Mouse (Mus musculus) bone marrow macrophage, adult 2 months (primary cell): ENCODE data around the gene Defb42. TPM values are rescaled to one million over a fixed set of nuclear protein-coding genes. Genes with fewer than 3 reads are reported as not detected.

Experiments
- H3K27ac ChIP-seq: 2 replicates; pipeline ENCODE4 v1.5.1; 2012; ENCODE audit warnings: low read depth, low read length; ENCODE audit not compliant: insufficient read depth
- H3K4me1 ChIP-seq: 2 replicates; pipeline ENCODE4 v1.6.1; 2012; ENCODE audit warnings: low read length; ENCODE audit not compliant: control insufficient read depth, insufficient read depth
- H3K4me3 ChIP-seq: 2 replicates; pipeline ENCODE4 v1.5.1; 2012; ENCODE audit warnings: mild to moderate bottlenecking, low read length, moderate library complexity; ENCODE audit not compliant: insufficient read depth
- CTCF ChIP-seq: IDR thresholded peaks from 2 replicates; pipeline ENCODE4 v1.5.1; 2012; ENCODE audit warnings: low read depth, mild to moderate bottlenecking, low read length, moderate library complexity
- POLR2A ChIP-seq: IDR thresholded peaks from 2 replicates; pipeline ENCODE4 v1.6.1; 2012; ENCODE audit warnings: mild to moderate bottlenecking, low read depth, low read length, borderline replicate concordance
- polyA plus RNA-seq: library from polyadenylated mRNA; stranded (reverse); fragments of >200 nt; gene quantifications from 2 replicates; pipeline ENCODE4 v1.2.4, GENCODE M21; 2012; ENCODE audit not compliant: missing spikeins, insufficient read depth, insufficient read length

The Defb42 gene
- polyA plus RNA-seq, 1 experiment, result not detected

DNA sequence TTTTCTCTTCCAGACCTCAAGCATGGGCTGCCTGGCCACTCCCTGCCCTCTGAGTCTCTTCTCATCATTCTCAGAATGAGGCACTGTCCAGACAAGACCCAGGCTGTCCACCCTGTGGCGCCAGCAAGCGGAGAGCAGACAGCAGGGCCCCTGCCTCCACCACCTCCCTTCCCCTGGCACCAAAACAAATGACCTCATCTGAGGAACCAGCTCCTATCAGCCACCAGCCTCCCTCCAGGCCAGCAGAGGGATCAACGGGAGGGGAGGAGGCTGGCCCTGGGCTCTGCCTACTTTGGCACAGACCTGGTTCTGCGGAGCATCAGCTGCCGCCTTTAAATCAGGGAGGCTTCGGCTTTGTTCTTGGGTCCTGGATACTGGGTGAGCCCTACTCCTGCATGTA lies 7.9 kb downstream of the Defb42 start:
- H3K4me3 ChIP-seq, result no peak overlapping the region
- peaks cover 4% of the 10 kb centered on the region for H3K4me1 ChIP-seq
- TF ChIP-seq POLR2A (no peak), CTCF (no peak)
- H3K27ac ChIP-seq, result no peak overlapping the region

DNA sequence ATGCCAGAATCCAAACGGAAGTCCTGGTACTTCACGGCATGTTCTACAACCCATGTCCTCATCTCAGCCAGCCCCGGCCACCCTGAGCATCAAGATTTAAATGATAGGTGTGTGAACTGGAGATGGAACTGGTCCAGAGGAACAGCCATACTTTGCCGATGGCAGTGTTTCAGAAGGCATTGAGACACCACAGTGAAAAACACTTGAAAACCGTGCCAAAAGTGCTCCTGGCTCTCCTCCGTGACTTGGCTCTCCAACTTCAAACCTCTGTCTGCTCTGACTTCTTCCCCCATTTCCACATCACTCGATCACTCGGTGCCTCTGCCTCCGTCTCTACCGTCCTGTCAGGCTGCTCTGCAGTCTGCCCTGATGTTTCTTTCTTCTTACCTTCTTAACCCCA lies 13.6 kb downstream of the Defb42 start:
- no peaks in the 10 kb centered on the region for H3K4me1 ChIP-seq
- no peak for TF ChIP-seq POLR2A
- no peak for TF ChIP-seq CTCF
- H3K27ac ChIP-seq, result no peak overlapping the region
- no peak overlapping the region for H3K4me3 ChIP-seq

DNA sequence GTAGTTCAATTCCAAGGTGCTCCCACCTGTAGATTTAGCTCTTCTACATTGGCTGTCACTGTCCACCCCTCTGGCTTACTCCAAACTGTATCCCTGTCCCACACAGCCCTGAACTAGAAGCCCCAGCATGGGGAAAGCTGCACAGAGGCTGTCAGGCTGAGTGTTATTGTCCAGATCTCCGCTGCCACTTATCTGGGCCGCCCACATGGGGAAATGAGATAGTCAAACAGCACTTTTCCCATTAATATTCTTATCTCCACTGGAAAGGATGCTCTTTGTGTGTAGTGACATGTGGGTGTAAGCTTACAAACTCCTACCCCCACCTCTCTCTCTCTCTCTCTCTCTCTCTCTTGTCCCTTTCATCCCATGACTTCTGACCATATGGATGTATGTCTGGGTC lies 15.4 kb downstream of the Defb42 start:
- H3K4me3 ChIP-seq, result no peak overlapping the region
- no peak overlapping the region for H3K27ac ChIP-seq
- H3K4me1 ChIP-seq, result no peaks in the 10 kb centered on the region
- TF ChIP-seq POLR2A, result no peak
- TF ChIP-seq CTCF, result no peak

DNA sequence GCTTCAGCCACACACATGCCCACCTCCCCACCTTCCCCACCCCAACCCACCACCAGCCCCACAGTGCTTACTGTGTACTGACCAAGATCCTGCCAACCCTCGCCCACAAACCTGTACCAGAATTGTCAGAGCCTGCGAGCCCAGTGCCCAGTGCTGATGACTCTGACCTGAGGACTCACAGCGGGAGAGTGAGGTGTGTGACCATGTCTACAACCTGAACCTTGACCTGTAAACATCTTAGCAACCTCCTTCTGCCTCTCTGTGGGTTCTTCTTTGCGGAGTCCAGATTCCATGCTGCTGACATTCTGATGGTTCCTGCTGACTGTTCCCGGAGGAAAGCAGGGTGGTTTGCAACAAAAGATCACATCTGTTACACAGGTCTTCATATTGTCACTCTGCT lies 18.6 kb downstream of the Defb42 start:
- no peak overlapping the region for H3K27ac ChIP-seq
- H3K4me1 ChIP-seq, result no peaks in the 10 kb centered on the region
- no peak for TF ChIP-seq POLR2A
- TF ChIP-seq CTCF, result no peak
- no peak overlapping the region for H3K4me3 ChIP-seq

DNA sequence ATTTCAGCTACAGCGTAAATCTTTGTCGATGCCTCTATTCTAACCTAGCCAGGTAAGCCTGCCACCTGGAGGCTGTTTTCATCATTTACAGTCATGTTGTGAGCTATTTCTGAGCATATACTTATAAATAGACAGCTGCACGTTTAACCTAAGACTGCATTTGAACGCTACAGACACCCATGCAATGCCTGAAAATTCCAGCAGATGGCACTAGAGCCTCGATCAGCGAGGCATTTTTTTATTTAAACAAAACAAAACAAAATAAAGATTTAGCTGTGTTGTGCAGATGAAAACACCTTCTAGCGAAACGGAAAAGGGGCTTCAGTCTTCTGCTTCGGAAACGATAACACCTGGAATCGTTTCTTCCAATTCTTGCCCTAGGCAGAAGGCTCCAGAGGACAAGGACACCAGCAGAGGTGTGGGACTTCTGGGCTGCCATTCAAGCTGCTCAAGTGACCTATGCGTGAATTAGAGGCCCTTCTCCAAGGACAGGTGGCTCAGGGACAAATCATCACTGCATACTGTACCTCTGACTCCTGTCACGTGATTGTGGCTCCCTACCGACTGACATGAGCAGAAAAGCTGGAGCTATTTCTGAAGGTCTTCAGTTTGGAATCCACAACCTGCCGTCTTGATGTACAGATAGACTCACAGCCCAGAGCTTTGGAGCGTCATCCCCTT lies 20.0 kb downstream of the Defb42 start:
- Histone ChIP-seq H3K4me3 (no peak overlapping the region), H3K27ac (no peak overlapping the region)

DNA sequence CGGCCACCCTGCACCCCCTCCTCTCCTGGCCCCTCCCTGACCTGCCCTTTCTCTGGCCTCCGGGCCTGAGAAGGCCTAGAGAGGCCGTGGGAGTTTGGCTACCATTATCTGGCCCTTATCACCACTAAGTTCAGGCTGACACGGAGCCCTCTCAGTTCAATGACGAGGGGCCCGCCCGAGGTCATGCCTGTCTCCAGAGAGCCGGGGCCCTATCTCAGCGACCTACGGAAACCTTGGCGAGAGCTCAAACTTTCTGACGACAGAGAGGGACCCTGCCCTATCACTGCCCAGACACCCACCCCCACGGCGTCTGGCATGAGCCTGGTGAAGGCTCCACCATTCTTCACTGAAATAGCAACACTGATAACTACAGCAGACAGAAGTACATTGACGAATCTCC lies 20.9 kb downstream of the Defb42 start:
- no peak overlapping the region for H3K4me3 ChIP-seq
- H3K27ac ChIP-seq, result no peak overlapping the region
- TF ChIP-seq CTCF (no peak), POLR2A (no peak)
- no peaks in the 10 kb centered on the region for H3K4me1 ChIP-seq

More for the DNA sequence above, 20.0 kb downstream of the Defb42 start:
- H3K4me1 ChIP-seq, result no peaks in the 10 kb centered on the region
- no peak for TF ChIP-seq POLR2A
- no peak for TF ChIP-seq CTCF

Other genes starting within 250 kb of the Defb42 start
- gene Wdfy2, start 209.3 kb upstream of the Defb42 start, polyA plus RNA-seq, result 80.6 and 83.5 TPM in 2 replicates
- gene Defb48, start 62.5 kb upstream of the Defb42 start, polyA plus RNA-seq, result not detected in 2 replicates
- gene Defb47, start 48.9 kb upstream of the Defb42 start, polyA plus RNA-seq, result not detected in 2 replicates
- not detected in 2 replicates for gene Defb43, start 35.2 kb upstream of the Defb42 start, polyA plus RNA-seq
- not detected in 2 replicates for gene Defb30, start 3.0 kb downstream of the Defb42 start, polyA plus RNA-seq